Mouse (Mus musculus): ENCODE results near the gene Mrpl35. TPM values are rescaled to one million over a fixed set of nuclear protein-coding genes. Genes with fewer than 3 reads are reported as not detected.

Gene Mrpl35
- total RNA-seq (2023) = 10 to 100 TPM in 1 of 2 experiments, 1 to 10 TPM in 1; 6.1 to 15.6 TPM

DNA sequence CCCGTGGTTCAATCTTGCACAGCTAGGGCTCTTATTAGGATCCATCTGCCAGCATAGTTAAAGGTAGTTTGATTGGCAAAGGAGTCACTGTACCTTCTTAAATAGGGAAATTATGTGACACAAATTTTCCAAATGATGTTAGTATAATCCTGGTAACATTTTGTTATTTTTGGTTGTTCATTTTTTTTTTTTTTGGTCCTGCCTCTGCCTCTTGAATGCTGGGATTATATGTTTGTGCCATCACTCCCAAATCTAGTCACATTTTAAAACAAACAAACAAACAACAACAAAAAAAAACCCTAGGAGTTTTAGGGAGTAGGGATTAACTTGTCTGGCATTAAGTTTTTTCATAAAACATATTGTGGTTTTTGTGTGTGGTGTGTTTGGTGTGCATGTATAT, at the start of gene Mrpl35:
Gene Mrpl35, minus strand, starts transcription at position 101 of the 400 bp plus-strand sequence.

DNA sequence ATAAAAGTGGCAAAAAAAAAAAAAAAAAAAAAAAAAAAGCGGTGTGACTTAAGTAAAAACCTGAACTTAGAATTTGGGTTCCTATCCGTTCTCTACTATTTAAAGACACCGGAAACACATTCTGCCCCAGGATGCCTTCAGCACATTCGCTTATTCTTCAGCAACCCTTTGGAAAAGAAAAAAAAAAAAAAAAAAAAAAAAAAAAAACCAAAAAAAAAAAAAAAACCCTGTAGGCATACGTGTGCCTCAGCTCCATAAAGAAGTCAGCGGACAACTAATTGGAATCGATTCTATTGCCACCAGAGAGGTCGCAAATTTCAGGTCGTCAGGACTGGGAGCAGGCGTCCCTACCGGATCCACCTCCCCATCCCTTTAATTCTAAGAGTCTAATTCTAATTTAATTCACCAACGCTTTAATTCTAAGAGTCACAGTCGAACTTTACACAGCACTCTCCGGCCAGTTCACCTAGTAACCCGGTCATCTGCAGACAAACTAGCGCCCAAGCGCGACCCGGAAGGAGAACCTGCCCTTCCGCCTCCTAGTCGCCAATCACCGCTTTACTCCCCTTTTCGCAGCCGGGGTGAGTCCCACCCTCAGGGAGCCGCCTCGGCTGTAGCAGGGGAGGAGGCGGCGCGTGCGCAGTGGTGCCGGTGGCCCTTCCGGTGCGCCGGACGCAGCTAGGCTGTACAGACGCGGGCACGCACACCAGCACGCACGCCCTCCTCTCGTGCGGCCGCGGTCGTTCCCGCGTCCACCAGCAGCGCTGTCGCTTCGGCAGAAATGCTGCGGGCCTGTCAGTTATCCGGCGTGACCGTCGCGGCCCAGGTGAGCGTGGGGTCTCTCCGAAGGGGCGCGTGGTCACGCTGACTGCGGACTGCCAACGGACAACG, 4.2 kb upstream of the Mrpl35 start, which contains the start of gene Immt:
Gene Immt, plus strand, starts transcription at position 642 of the 891 bp plus-strand sequence.

Other genes with a start within 250 kb of the Mrpl35 start
- 10 to 100 TPM; 31.2 to 40.3 TPM for gene Kdm3a, start 194.0 kb downstream of the Mrpl35 start, total RNA-seq (2023)
- gene Reep1, start 119.4 kb downstream of the Mrpl35 start, total RNA-seq (2023) = under 1 TPM in 1 of 2 experiments, not detected in 1; 0.11 TPM
- 10 to 100 TPM; 53.1 to 54.1 TPM for gene Immt, start 4.4 kb upstream of the Mrpl35 start, total RNA-seq (2023)
- 10 to 100 TPM; 27.1 to 29.0 TPM for gene Ptcd3, start 81.8 kb upstream of the Mrpl35 start, total RNA-seq (2023)
- 10 to 100 TPM; 46.4 to 61.0 TPM for gene Polr1a, start 82.1 kb upstream of the Mrpl35 start, total RNA-seq (2023)